Mouse (Mus musculus): ENCODE results near the gene Tomm34.

The Tomm34 gene

GRCm38 (mm10) chr2:164103501-164103900 lies 32.5 kb upstream of the Tomm34 start:
- no peak overlapping the region for H3K4me3 ChIP-seq (replicated peaks; ENCODE audit: low read length)
- H3K36me3 ChIP-seq (ENCODE audit: insufficient read depth, low read length) = peaks cover 86% of the 10 kb centered on the region
- no peak for TF ChIP-seq POU5F1 (IDR thresholded peaks at IDR 0.05; ENCODE audit: borderline replicate concordance, low read length)
- peak; percentile 41 for TF ChIP-seq CTCF (conservative IDR thresholded peaks at IDR 0.05; ENCODE audit: low read length)
- TF ChIP-seq NANOG (IDR thresholded peaks at IDR 0.05; ENCODE audit: borderline replicate concordance, low read length) = no peak
- no peaks in the 10 kb centered on the region for H3K9me3 ChIP-seq (ENCODE audit: low read length)
- peaks cover 30% of the 10 kb centered on the region for H3K4me1 ChIP-seq (replicated peaks; ENCODE audit: low read depth, low read length)
- no peaks in the 10 kb centered on the region for H3K27me3 ChIP-seq (ENCODE audit: insufficient read depth, low read length)

- Histone ChIP-seq H3K4me1 (replicated peaks; ENCODE audit: low read depth, low read length) (peaks cover 21% of the 10 kb centered on the region), H3K4me3 (replicated peaks; ENCODE audit: low read length) (no peak overlapping the region), H3K36me3 (ENCODE audit: insufficient read depth, low read length) (peaks cover 88% of the 10 kb centered on the region), H3K9me3 (ENCODE audit: low read length) (no peaks in the 10 kb centered on the region), H3K27me3 (ENCODE audit: insufficient read depth, low read length) (no peaks in the 10 kb centered on the region)
- TF ChIP-seq CTCF (conservative IDR thresholded peaks at IDR 0.05; ENCODE audit: low read length) = no peak
- TF ChIP-seq NANOG (IDR thresholded peaks at IDR 0.05; ENCODE audit: borderline replicate concordance, low read length) = no peak
- no peak for TF ChIP-seq POU5F1 (IDR thresholded peaks at IDR 0.05; ENCODE audit: borderline replicate concordance, low read length)
Measured at GRCm38 (mm10) chr2:164102366-164102765, 31.4 kb upstream of the Tomm34 start.

- Histone ChIP-seq H3K9me3 (ENCODE audit: low read length) (no peaks in the 10 kb centered on the region), H3K4me3 (replicated peaks; ENCODE audit: low read length) (no peak overlapping the region), H3K27me3 (ENCODE audit: insufficient read depth, low read length) (no peaks in the 10 kb centered on the region), H3K36me3 (ENCODE audit: insufficient read depth, low read length) (peaks cover 87% of the 10 kb centered on the region), H3K4me1 (replicated peaks; ENCODE audit: low read depth, low read length) (peaks cover 17% of the 10 kb centered on the region)
- TF ChIP-seq POU5F1 (IDR thresholded peaks at IDR 0.05; ENCODE audit: borderline replicate concordance, low read length) (no peak), CTCF (conservative IDR thresholded peaks at IDR 0.05; ENCODE audit: low read length) (no peak), NANOG (IDR thresholded peaks at IDR 0.05; ENCODE audit: borderline replicate concordance, low read length) (no peak)
Measured at GRCm38 (mm10) chr2:164101936-164102335, 31.0 kb upstream of the Tomm34 start.

GRCm38 (mm10) chr2:164098603-164099250 lies 27.8 kb upstream of the Tomm34 start:
- peaks cover 84% of the 10 kb centered on the region for H3K36me3 ChIP-seq (ENCODE audit: insufficient read depth, low read length)
- no peaks in the 10 kb centered on the region for H3K27me3 ChIP-seq (ENCODE audit: insufficient read depth, low read length)
- 0 out of 2 replicates have a peak, but pooled peaks cover 6% of the 10 kb centered on the region for H3K4me1 ChIP-seq (replicated peaks; ENCODE audit: low read depth, low read length)
- H3K9me3 ChIP-seq (ENCODE audit: low read length) = no peaks in the 10 kb centered on the region
- no peak overlapping the region for H3K4me3 ChIP-seq (replicated peaks; ENCODE audit: low read length)
- no peak for TF ChIP-seq CTCF (conservative IDR thresholded peaks at IDR 0.05; ENCODE audit: low read length)
- TF ChIP-seq NANOG (IDR thresholded peaks at IDR 0.05; ENCODE audit: borderline replicate concordance, low read length) = no peak
- TF ChIP-seq POU5F1 (IDR thresholded peaks at IDR 0.05; ENCODE audit: borderline replicate concordance, low read length) = no peak

GRCm38 (mm10) chr2:164094152-164094551 lies 23.2 kb upstream of the Tomm34 start:
- TF ChIP-seq CTCF (conservative IDR thresholded peaks at IDR 0.05; ENCODE audit: low read length) = no peak
- no peak for TF ChIP-seq NANOG (IDR thresholded peaks at IDR 0.05; ENCODE audit: borderline replicate concordance, low read length)
- TF ChIP-seq POU5F1 (IDR thresholded peaks at IDR 0.05; ENCODE audit: borderline replicate concordance, low read length) = no peak

GRCm38 (mm10) chr2:164089508-164089907 lies 18.5 kb upstream of the Tomm34 start:
- Histone ChIP-seq H3K36me3 (ENCODE audit: insufficient read depth, low read length) (peaks cover 82% of the 10 kb centered on the region), H3K4me3 (replicated peaks; ENCODE audit: low read length) (no peak overlapping the region), H3K9me3 (ENCODE audit: low read length) (no peaks in the 10 kb centered on the region), H3K27me3 (ENCODE audit: insufficient read depth, low read length) (no peaks in the 10 kb centered on the region), H3K4me1 (replicated peaks; ENCODE audit: low read depth, low read length) (peaks cover 3% of the 10 kb centered on the region; the same call in 1 of the 2 replicates)
- TF ChIP-seq NANOG (IDR thresholded peaks at IDR 0.05; ENCODE audit: borderline replicate concordance, low read length) (no peak), POU5F1 (IDR thresholded peaks at IDR 0.05; ENCODE audit: borderline replicate concordance, low read length) (no peak), CTCF (conservative IDR thresholded peaks at IDR 0.05; ENCODE audit: low read length) (no peak)

More at GRCm38 (mm10) chr2:164094152-164094551, 23.2 kb upstream of the Tomm34 start:
- Histone ChIP-seq H3K27me3 (ENCODE audit: insufficient read depth, low read length) (no peaks in the 10 kb centered on the region), H3K36me3 (ENCODE audit: insufficient read depth, low read length) (peaks cover 74% of the 10 kb centered on the region), H3K4me3 (replicated peaks; ENCODE audit: low read length) (no peak overlapping the region), H3K4me1 (replicated peaks; ENCODE audit: low read depth, low read length) (peaks cover 3% of the 10 kb centered on the region; the same call in 1 of the 2 replicates), H3K9me3 (ENCODE audit: low read length) (no peaks in the 10 kb centered on the region)

GRCm38 (mm10) chr2:164087416-164088017 lies 16.5 kb upstream of the Tomm34 start:
- H3K36me3 ChIP-seq (ENCODE audit: insufficient read depth, low read length) = peaks cover 88% of the 10 kb centered on the region
- H3K27me3 ChIP-seq (ENCODE audit: insufficient read depth, low read length) = no peaks in the 10 kb centered on the region
- TF ChIP-seq NANOG (IDR thresholded peaks at IDR 0.05; ENCODE audit: borderline replicate concordance, low read length) = no peak
- no peak for TF ChIP-seq POU5F1 (IDR thresholded peaks at IDR 0.05; ENCODE audit: borderline replicate concordance, low read length)
- TF ChIP-seq CTCF (conservative IDR thresholded peaks at IDR 0.05; ENCODE audit: low read length) = no peak
- H3K9me3 ChIP-seq (ENCODE audit: low read length) = no peaks in the 10 kb centered on the region
- H3K4me1 ChIP-seq (replicated peaks; ENCODE audit: low read depth, low read length) = peaks cover 3% of the 10 kb centered on the region; the same call in 1 of the 2 replicates
- no peak overlapping the region for H3K4me3 ChIP-seq (replicated peaks; ENCODE audit: low read length)

GRCm38 (mm10) chr2:164084342-164084700 lies 13.4 kb upstream of the Tomm34 start:
- TF ChIP-seq NANOG (IDR thresholded peaks at IDR 0.05; ENCODE audit: borderline replicate concordance, low read length) (no peak), CTCF (conservative IDR thresholded peaks at IDR 0.05; ENCODE audit: low read length) (no peak), POU5F1 (IDR thresholded peaks at IDR 0.05; ENCODE audit: borderline replicate concordance, low read length) (no peak)
- Histone ChIP-seq H3K9me3 (ENCODE audit: low read length) (no peaks in the 10 kb centered on the region), H3K4me3 (replicated peaks; ENCODE audit: low read length) (no peak overlapping the region), H3K27me3 (ENCODE audit: insufficient read depth, low read length) (no peaks in the 10 kb centered on the region), H3K4me1 (replicated peaks; ENCODE audit: low read depth, low read length) (0 out of 2 replicates have a peak, but pooled peaks cover under 1% of the 10 kb centered on the region), H3K36me3 (ENCODE audit: insufficient read depth, low read length) (peaks cover 94% of the 10 kb centered on the region)

Measured in E14TG2a.4 (cell line).